Mouse (Mus musculus) limb, embryonic 15.5 days (tissue): ENCODE data around the gene Ttbk2. TPM values are rescaled to one million over a fixed set of nuclear protein-coding genes. Genes with fewer than 3 reads are reported as not detected.
A peak's percentile ranks its signal among the peaks of the same experiment; 100 is the strongest.

Experiments used
- ATAC-seq: fragments of 200-750 bp; cut with Nextera tagmentation; 2 replicates; pipeline ENCODE4 v1.8.0; 2017; ENCODE audit warnings: low read depth, moderate TSS enrichment; ENCODE audit not compliant: insufficient number of reproducible peaks, low FRiP score, low TSS enrichment
- H3K27ac ChIP-seq: fragments of 300-500 bp; sonication (generic); 2 replicates; pipeline ENCODE4 v1.5.1; 2015; ENCODE audit warnings: moderate library complexity, mild to moderate bottlenecking, inconsistent platforms
- H3K27me3 ChIP-seq: fragments of 300-500 bp; sonication (generic); 2 replicates; pipeline ENCODE4 v1.6.1; 2015; ENCODE audit warnings: inconsistent platforms
- H3K36me3 ChIP-seq: fragments of 300-500 bp; sonication (generic); 2 replicates; pipeline ENCODE4 v1.6.1; 2015; ENCODE audit warnings: inconsistent platforms
- H3K4me1 ChIP-seq: fragments of 300-500 bp; sonication (generic); 2 replicates; pipeline ENCODE4 v1.6.1; 2015; ENCODE audit warnings: inconsistent platforms
- H3K4me2 ChIP-seq: fragments of 300-500 bp; sonication (generic); 2 replicates; pipeline ENCODE4 v1.6.1; 2015; ENCODE audit warnings: mild to moderate bottlenecking, inconsistent platforms
- H3K4me3 ChIP-seq: fragments of 300-500 bp; sonication (generic); 2 replicates; pipeline ENCODE4 v1.5.1; 2015; ENCODE audit warnings: mild to moderate bottlenecking, inconsistent platforms
- H3K9ac ChIP-seq: fragments of 300-500 bp; sonication (generic); 2 replicates; pipeline ENCODE4 v1.6.1; 2015; ENCODE audit warnings: inconsistent platforms
- H3K9me3 ChIP-seq: fragments of 300-500 bp; sonication (generic); 2 replicates; pipeline ENCODE4 v1.6.1; 2016; ENCODE audit warnings: inconsistent platforms
- WGBS: fragments of 180-500 bp; shearing (Covaris S2); methylation state at CpG from one replicate; pipeline ENCODE4 v1.1.7; 2015; 5-methylcytosine and 5-hydroxymethylcytosine counted together
- polyA plus RNA-seq: library from polyadenylated mRNA; unstranded; fragments of >200 nt; fragmentation: Nextera tagmentation; extraction: Ambion mirVana; gene quantifications from 2 replicates; pipeline ENCODE4 v1.2.1, GENCODE M21; 2015

The Ttbk2 gene
- polyA plus RNA-seq, result 2.7 and 3.9 TPM in 2 replicates

DNA sequence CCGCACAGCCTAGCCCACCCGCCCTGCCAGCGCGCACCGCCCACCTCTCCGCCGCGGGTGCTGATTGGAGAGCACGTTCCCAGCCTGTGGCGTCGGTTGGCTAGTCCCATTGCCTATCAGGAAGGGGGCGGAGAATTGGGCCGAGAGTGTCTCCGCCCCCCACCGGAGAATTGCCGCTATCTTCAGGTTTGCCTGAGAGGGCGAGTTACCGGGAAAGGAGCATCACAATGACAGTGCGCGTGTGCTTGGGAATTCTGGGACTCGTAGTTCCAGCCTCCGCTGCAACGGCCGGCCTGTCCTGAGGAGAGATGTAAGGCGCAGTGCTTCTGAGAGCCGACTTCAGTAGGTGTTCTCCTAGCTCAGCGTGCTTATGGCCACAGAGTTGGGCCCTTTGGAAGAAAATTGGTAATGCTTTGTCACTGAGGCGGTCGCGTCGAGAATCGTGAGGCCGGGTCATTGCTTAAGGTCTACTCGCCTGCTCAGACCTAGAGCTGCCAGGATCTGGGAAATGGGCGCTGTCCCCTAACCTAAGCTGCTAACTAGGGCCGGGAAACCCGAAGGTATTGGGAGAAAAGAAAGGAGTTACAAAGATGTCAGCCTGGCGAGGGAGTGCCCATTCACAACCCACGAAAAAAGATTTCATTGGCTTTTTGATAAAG, at the start of gene Ttbk2:
TSS of gene Ttbk2 (minus strand) at position 181 of the 659 bp plus-strand sequence.
- Histone ChIP-seq H3K9ac (peak within 1 kb of the TSS; percentile 85), H3K36me3 (no peaks in the 10 kb centered on the region), H3K27me3 (no peaks in the 10 kb centered on the region), H3K4me2 (peak within 1 kb of the TSS; percentile 81), H3K4me1 (peaks cover 8% of the 10 kb centered on the region; the same call in 1 of the 2 replicates), H3K9me3 (no peaks in the 10 kb centered on the region), H3K4me3 (peak within 1 kb of the TSS; percentile 96), H3K27ac (peak within 1 kb of the TSS; percentile 54; the same call in 1 of the 2 replicates)
- WGBS, result 1% methylated on average over 39 of the region's 39 CpGs
- ATAC-seq, result peak; percentile 100

DNA sequence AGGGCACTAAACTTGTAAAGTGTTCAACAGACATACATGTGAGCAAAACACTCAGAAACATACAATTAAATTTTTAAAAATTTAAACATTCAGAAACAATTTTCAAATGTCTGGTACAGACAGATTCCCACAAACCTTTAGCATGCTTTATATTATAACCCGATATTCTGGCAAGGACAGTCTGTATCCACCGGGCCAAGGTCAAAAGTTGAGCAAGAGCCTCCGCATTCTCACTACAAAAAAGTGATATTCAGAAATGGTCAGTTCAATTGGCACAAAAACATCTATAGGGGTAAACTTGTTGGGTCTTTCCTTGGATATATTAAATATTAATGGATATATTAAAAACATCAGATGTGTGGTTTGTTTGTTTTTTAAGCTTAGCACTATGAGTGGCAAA, 46.0 kb upstream of the Ttbk2 start:
- H3K27me3 ChIP-seq, result no peaks in the 10 kb centered on the region
- H3K27ac ChIP-seq, result no peak overlapping the region
- H3K9ac ChIP-seq, result no peak overlapping the region
- H3K4me1 ChIP-seq, result no peaks in the 10 kb centered on the region
- no peak overlapping the region for H3K4me2 ChIP-seq
- no peak overlapping the region for H3K4me3 ChIP-seq
- ATAC-seq, result no peak
- 97% methylated on average over 3 of the region's 3 CpGs for WGBS
- H3K36me3 ChIP-seq, result peaks cover 79% of the 10 kb centered on the region
- H3K9me3 ChIP-seq, result no peaks in the 10 kb centered on the region

DNA sequence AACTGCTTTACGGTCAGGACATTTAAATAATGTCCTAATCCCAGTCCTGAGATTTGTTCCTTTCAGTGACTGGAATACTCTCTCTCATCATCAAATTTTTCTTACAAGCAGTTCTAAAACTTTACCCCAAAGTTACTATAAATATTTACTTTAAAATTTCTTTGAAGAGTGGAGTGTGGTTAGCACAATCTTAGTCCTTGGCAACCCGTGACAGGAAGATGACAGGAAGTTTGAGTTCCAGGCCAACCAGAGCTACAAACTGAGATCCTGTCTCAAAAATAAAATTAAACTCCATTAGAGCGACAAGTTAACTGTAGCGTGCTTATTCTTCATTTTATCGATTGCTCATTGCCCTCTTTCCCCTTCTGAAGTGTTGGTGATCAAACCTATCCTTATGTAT, 37.2 kb upstream of the Ttbk2 start:
- Histone ChIP-seq H3K27ac (no peak overlapping the region), H3K4me3 (no peak overlapping the region), H3K9me3 (no peaks in the 10 kb centered on the region), H3K27me3 (no peaks in the 10 kb centered on the region), H3K36me3 (peaks cover 50% of the 10 kb centered on the region), H3K9ac (no peak overlapping the region), H3K4me2 (no peak overlapping the region), H3K4me1 (no peaks in the 10 kb centered on the region)
- WGBS, result 91% methylated on average over 5 of the region's 5 CpGs
- no peak for ATAC-seq

DNA sequence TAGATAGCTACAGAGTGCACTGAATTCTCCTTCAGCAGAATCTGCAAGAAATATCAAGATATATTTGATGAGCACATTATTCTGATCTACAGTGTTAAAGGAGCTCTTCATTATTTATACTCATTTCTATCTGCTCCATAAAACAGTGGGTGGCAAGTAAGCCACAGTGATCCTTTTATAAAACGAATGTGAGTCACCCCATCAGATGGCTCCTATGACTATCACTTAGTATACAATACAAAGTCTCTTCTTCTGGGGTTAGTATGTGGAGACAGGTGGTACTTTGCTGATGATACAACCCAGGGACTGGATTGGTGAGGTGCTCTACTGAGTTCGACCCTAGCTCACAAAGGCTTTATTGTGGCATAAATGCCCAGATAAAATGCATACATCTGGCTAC, 22.8 kb upstream of the Ttbk2 start:
- Histone ChIP-seq H3K27me3 (no peaks in the 10 kb centered on the region), H3K4me3 (no peak overlapping the region), H3K9ac (no peak overlapping the region), H3K36me3 (peaks cover 63% of the 10 kb centered on the region), H3K9me3 (no peaks in the 10 kb centered on the region), H3K4me1 (no peaks in the 10 kb centered on the region), H3K4me2 (no peak overlapping the region), H3K27ac (no peak overlapping the region)
- WGBS, result 84% methylated on average over 2 of the region's 2 CpGs
- no peak for ATAC-seq

DNA sequence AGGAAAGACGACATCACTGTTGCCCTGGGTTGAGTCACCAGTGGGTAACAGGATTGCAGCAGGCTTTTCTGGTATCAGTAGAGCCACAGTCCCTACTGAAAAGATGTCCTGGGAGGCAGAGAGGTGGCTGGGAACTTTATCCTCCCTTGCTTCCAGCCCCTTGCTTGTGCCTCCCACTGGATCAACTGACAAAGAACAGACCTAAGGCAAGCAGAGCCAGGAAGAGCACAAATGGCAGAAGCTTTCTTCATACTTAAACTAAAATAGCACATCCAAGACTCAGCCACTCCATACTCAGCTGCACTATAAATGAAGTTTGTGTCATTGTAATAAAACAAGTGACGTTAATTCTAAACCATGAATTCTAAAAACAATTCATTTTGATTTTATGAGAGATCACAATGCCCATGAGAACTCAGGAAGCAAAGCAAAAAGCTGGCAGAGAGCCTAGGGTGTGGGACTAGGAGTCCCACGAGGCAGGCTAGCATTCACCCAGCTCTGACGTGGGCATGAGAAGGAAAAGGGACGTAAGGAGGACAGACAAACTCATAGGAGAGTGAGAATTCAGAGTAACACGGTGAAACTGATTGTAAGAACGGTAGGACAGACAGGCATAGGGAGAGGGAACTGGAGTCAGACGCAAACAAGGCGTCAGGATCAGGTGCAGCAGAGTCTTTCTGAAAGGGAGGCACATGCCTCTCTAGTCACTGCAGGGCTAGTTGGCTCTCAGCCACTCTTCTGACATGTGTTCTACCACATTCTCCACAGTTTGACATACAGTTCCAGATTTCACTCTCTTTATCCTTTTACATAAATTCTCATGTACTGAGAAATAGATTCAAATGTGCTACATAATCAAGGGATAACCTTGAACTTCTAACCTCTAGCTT, 21.3 kb upstream of the Ttbk2 start:
- Histone ChIP-seq H3K9me3 (no peaks in the 10 kb centered on the region), H3K27ac (no peak overlapping the region), H3K4me3 (no peak overlapping the region), H3K36me3 (peaks cover 63% of the 10 kb centered on the region), H3K4me1 (no peaks in the 10 kb centered on the region), H3K4me2 (no peak overlapping the region), H3K27me3 (no peaks in the 10 kb centered on the region), H3K9ac (no peak overlapping the region)
- ATAC-seq, result no peak
- WGBS, result 76% methylated on average over 9 of the region's 9 CpGs

DNA sequence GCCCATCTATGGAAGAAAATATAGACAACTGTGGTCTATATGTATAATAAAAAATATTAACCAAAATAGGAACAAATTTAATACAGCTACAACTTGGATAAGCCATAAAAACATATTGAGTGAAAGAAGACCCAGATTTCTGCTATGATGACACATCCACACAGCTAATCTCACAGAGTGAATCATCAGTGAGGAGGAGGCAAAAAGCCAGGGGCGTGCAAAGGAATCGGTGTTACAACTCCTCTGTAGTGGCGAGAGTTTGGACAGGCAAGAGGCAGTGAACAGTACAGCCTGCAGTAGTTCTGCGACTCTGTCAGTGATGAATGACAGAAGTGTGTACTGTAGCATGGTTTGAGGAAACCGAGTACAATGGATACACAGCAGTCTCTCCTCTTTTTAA, 16.9 kb upstream of the Ttbk2 start:
- H3K27me3 ChIP-seq, result no peaks in the 10 kb centered on the region
- no peak overlapping the region for H3K4me2 ChIP-seq
- 88% methylated on average over 5 of the region's 5 CpGs for WGBS
- no peak for ATAC-seq
- no peak overlapping the region for H3K27ac ChIP-seq
- H3K4me3 ChIP-seq, result no peak overlapping the region
- H3K36me3 ChIP-seq, result peaks cover 66% of the 10 kb centered on the region
- H3K9me3 ChIP-seq, result no peaks in the 10 kb centered on the region
- H3K4me1 ChIP-seq, result no peaks in the 10 kb centered on the region
- no peak overlapping the region for H3K9ac ChIP-seq

DNA sequence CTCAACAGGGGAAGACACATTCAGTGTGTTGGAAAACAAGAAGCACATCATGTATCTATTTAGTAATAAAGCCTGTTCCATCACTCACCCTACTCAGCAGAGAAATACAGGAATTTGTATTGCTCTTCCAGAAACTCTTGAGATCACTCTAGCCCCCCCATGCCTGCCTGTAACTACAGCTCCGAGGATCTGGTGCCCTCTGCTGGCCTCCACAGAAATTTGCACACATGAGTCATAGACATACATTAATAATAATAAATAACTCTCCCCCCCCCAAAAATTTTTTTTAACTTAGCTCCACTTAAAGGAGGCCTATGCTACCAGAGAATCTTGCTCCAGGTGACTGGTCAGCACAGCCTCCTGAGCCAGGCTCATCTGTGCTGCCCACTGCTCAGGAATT, 16.2 kb upstream of the Ttbk2 start:
- Histone ChIP-seq H3K4me3 (no peak overlapping the region), H3K9ac (no peak overlapping the region), H3K4me2 (no peak overlapping the region), H3K9me3 (no peaks in the 10 kb centered on the region), H3K27me3 (no peaks in the 10 kb centered on the region), H3K4me1 (no peaks in the 10 kb centered on the region), H3K36me3 (peaks cover 65% of the 10 kb centered on the region), H3K27ac (no peak overlapping the region)
- WGBS, result 18% methylated on average over 1 of the region's 1 CpGs
- no peak for ATAC-seq

DNA sequence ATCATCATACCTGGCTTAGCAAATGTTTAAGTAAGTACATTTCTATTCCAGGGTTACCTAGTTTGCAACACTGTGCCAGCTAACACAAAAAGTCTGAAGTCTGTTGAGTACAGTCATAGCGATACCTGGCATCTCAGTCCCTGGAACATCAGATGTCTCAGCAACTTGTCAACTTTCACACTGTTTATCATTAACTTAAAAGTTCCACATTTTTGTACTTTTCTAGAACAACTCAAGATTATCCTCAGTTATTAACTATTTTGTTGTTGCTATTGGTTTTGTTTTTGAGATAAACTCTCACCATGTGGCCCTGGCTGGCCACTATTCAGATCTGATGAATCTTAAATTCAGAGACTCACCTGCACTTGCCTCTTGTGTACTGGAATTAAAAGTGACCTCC, 13.0 kb upstream of the Ttbk2 start:
- H3K9me3 ChIP-seq, result no peaks in the 10 kb centered on the region
- H3K36me3 ChIP-seq, result peaks cover 58% of the 10 kb centered on the region
- 98% methylated on average over 1 of the region's 1 CpGs for WGBS
- H3K4me1 ChIP-seq, result no peaks in the 10 kb centered on the region
- no peak overlapping the region for H3K4me2 ChIP-seq
- no peak overlapping the region for H3K9ac ChIP-seq
- ATAC-seq, result no peak
- H3K27ac ChIP-seq, result no peak overlapping the region
- no peaks in the 10 kb centered on the region for H3K27me3 ChIP-seq
- no peak overlapping the region for H3K4me3 ChIP-seq

DNA sequence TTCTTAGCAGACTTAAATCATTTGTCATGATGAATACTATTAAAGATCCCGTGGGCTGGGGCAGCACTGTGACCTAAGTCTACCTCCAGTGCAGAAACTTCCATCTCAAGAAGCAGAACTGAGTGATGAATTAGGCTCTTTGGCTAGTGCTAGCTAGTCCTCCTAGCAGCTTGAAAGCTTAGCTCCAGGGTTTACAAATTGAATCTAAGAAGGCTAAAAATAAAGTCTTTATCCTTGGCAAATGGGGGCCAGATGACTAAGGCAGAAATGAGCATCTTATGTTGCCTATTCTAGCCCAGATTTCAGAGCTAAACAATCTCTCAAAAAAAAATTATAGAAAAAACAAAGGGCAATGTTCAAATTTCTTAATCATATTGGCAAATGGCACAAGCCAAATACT, 10.3 kb upstream of the Ttbk2 start:
- WGBS, result 81% methylated on average over 1 of the region's 1 CpGs
- Histone ChIP-seq H3K9me3 (no peaks in the 10 kb centered on the region), H3K4me3 (no peak overlapping the region), H3K27me3 (no peaks in the 10 kb centered on the region), H3K4me1 (no peaks in the 10 kb centered on the region), H3K4me2 (no peak overlapping the region), H3K36me3 (peaks cover 45% of the 10 kb centered on the region), H3K27ac (no peak overlapping the region), H3K9ac (no peak overlapping the region)
- ATAC-seq, result no peak

DNA sequence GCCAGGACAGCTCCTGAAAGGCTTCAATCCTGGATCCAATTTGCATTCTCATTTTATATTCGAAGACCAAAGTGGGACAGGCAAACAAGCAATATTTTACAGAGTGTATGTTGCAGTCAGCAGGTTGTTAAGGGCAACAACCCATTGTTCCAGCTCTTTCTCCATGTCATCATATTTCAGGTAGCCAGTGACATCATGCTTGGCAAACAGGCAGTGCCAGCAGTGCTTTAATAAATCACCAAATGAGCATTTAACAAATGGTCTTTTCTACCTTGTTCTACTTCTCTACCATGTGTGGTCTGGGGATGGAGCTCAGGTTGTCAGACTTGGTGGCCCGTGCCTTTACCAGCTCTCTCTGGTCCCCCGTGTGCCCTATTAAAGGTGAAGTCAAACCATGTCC, 7.7 kb upstream of the Ttbk2 start:
- Histone ChIP-seq H3K27ac (no peak overlapping the region), H3K36me3 (peaks cover 26% of the 10 kb centered on the region), H3K9ac (no peak overlapping the region), H3K9me3 (no peaks in the 10 kb centered on the region), H3K27me3 (no peaks in the 10 kb centered on the region), H3K4me3 (no peak overlapping the region), H3K4me2 (no peak overlapping the region), H3K4me1 (no peaks in the 10 kb centered on the region)
- no peak for ATAC-seq
- 79% methylated on average over 3 of the region's 3 CpGs for WGBS

DNA sequence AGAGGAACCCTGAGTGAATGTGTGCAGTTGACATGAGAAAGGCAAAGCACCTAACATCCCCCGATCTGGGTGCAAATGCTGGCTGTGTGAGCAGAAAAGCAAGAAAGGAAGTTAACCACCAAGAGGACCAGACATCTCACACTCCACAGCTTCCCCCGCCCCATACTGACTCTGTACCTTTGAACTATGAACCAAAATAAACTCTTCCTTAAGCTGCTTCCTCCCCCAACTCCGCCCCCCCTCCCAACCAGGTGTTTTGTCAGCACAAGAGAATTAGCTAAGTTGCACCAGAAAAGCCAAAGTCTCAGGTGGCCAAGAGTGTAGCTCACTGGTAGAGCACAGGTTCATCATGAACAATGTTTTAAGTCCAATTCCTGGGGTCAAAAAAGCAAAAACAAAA, 2.7 kb upstream of the Ttbk2 start:
- Histone ChIP-seq H3K4me2 (no peak overlapping the region), H3K9me3 (no peaks in the 10 kb centered on the region), H3K27me3 (no peaks in the 10 kb centered on the region), H3K4me3 (no peak overlapping the region), H3K36me3 (no peaks in the 10 kb centered on the region), H3K9ac (no peak overlapping the region), H3K27ac (no peak overlapping the region), H3K4me1 (peaks cover 6% of the 10 kb centered on the region; the same call in 1 of the 2 replicates)
- WGBS, result 76% methylated on average over 3 of the region's 3 CpGs
- ATAC-seq, result no peak

DNA sequence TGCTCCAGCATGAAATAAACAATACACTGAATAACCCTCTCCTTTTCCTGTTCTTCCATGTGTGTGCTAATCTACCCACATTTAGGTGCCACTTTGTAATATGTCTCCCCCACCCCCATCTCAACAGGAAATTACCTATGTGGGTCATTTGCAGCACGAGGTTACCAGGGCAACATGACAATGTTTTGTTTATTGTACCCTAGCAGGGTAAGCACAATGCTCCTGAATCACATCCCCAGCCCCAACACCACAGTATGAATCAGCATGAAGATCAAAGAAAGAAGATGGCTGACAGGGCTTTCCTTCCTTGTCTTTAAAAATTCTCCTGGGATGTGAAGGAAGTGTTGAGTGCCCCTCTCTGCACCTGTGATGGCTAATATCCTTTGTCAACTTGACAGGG, 2.2 kb upstream of the Ttbk2 start:
- no peak overlapping the region for H3K9ac ChIP-seq
- H3K36me3 ChIP-seq, result no peaks in the 10 kb centered on the region
- 26% methylated on average over 1 of the region's 1 CpGs for WGBS

More for the DNA sequence above, 2.2 kb upstream of the Ttbk2 start:
- Histone ChIP-seq H3K4me1 (peaks cover 8% of the 10 kb centered on the region; the same call in 1 of the 2 replicates), H3K27ac (no peak overlapping the region), H3K9me3 (no peaks in the 10 kb centered on the region), H3K4me3 (no peak overlapping the region), H3K27me3 (no peaks in the 10 kb centered on the region), H3K4me2 (no peak overlapping the region)
- no peak for ATAC-seq
